Comparison of ENCODE assay signal across 15 mouse cellular contexts in genomic region chr8:83076621-83077020, GRCm38 (mm10).
"Had no signal": no experiment of that assay in that cellular context is flagged by ENCODE, and none has a peak within 500 bp of the region (broad histone marks: within the 10 kb centered on the region; RNA-seq: fewer than 3 reads in every experiment).

No protein-coding gene starts in this region.

- H3K9ac ChIP-seq: limb, embryonic 12.5 days; limb, embryonic 15.5 days; liver, embryonic 14.5 days; liver, postnatal 0 days; lung, embryonic 14.5 days; midbrain, embryonic 12.5 days had no signal

- H3K27me3 ChIP-seq: limb, embryonic 12.5 days; limb, embryonic 15.5 days; midbrain, embryonic 12.5 days had no signal

- ATAC-seq: liver, postnatal 0 days; lung, postnatal 0 days had no signal

- H3K27ac ChIP-seq: layer of hippocampus, adult 2 months; limb, embryonic 12.5 days; limb, embryonic 15.5 days; liver, embryonic 14.5 days; macrophage; midbrain, embryonic 12.5 days had no signal

- H3K4me1 ChIP-seq: midbrain, embryonic 12.5 days had no signal

- DNase-seq: kidney, adult 18-20 months; kidney, postnatal 25 days; layer of hippocampus, adult 9-11 months; liver, postnatal 0 days; lung, embryonic 14.5 days; thymus, adult 18-20 months; thymus, postnatal 36 days had no signal

- H3K4me2 ChIP-seq: limb, embryonic 12.5 days; limb, embryonic 15.5 days; liver, embryonic 11.5 days; lung, embryonic 14.5 days; midbrain, embryonic 12.5 days had no signal

- H3K9me3 ChIP-seq: limb, embryonic 12.5 days; limb, embryonic 15.5 days; midbrain, embryonic 12.5 days had no signal

- H3K4me3 ChIP-seq: layer of hippocampus, adult 2 months; limb, embryonic 12.5 days; limb, embryonic 15.5 days; midbrain, embryonic 12.5 days had no signal

- H3K36me3 ChIP-seq: limb, embryonic 12.5 days; limb, embryonic 15.5 days; midbrain, embryonic 12.5 days had no signal
